Mouse (Mus musculus): Measurements from ENCODE around the gene Hoxb6. TPM values are rescaled to one million over a fixed set of nuclear protein-coding genes. Genes with fewer than 3 reads are reported as not detected.

Hoxb6 gene
- total and polyA plus RNA-seq, 3 experiments = 0.53 to 1.1 TPM; not detected in 1

- H3K36me3 ChIP-seq (replicated peaks in 1 of 2; ENCODE audit: control insufficient read depth in 1 of 2, insufficient read depth in 1 of 2, low read length in 1 of 2) = peaks cover 0 to 2% of the 10 kb centered on the region in 2 experiments
- H3K27me3 ChIP-seq (replicated peaks) = peaks cover 10% of the 10 kb centered on the region
Measured at GRCm38 (mm10) chr11:96336597-96336996, 44.3 kb downstream of the Hoxb6 start.

GRCm38 (mm10) chr11:96337026-96337425 lies 44.8 kb downstream of the Hoxb6 start:
- no peak for DNase-seq (ENCODE audit: extremely low read depth)
- H3K4me1 ChIP-seq (ENCODE audit: control insufficient read depth in 1 of 2, insufficient read depth in 2 of 2) = no peaks in the 10 kb centered on the region
- H3K9me3 ChIP-seq (replicated peaks; ENCODE audit: low read length) = no peaks in the 10 kb centered on the region
- dilution Hi-C loops (cut with MboI; ENCODE audit: extremely low pct_ligation_motif_present, extremely low pct_unique_long_range_greater_than_20kb, low sequenced_read_pairs) = no loop called here
- no peak overlapping the region for H3K9ac ChIP-seq (ENCODE audit: insufficient read depth, low read depth)
- no peak overlapping the region for H3K4me3 ChIP-seq (replicated peaks in 1 of 3; ENCODE audit: low read depth in 2 of 3, low read length in 2 of 3, poor library complexity in 1 of 3)
- no peaks in the 10 kb centered on the region for H3K79me2 ChIP-seq (replicated peaks; ENCODE audit: control insufficient read depth, extremely low read depth, insufficient read depth, poor library complexity, severe bottlenecking)
- in situ Hi-C loops (cut with MboI; ENCODE audit: low pct_ligation_motif_present, low pct_unique_long_range_greater_than_20kb, low sequenced_read_pairs) = loop anchor here (5.0 kb wide), 1 partner anchor 35 kb away; no protein-coding TSS in a partner anchor
- no peak overlapping the region for H3K27ac ChIP-seq (ENCODE audit: insufficient read depth, low read depth)
- TF ChIP-seq NELFE (IDR thresholded peaks at IDR 0.05; ENCODE audit: low read depth, low read length) = no peak
- no peak for TF ChIP-seq MXI1 (IDR thresholded peaks at IDR 0.05; ENCODE audit: low read depth, low read length)
- no peak for TF ChIP-seq MAZ (IDR thresholded peaks at IDR 0.05; ENCODE audit: low read depth, low read length)
- TF ChIP-seq ZKSCAN1 (IDR thresholded peaks at IDR 0.05; ENCODE audit: borderline replicate concordance, low read depth, low read length) = no peak
- no peak for TF ChIP-seq HCFC1 (IDR thresholded peaks at IDR 0.05; ENCODE audit: low read depth, low read length)
- TF ChIP-seq TBP (conservative IDR thresholded peaks at IDR 0.05; ENCODE audit: low read depth, low read length) = no peak
- no peak for TF ChIP-seq ZNF384 (IDR thresholded peaks at IDR 0.05; ENCODE audit: low read depth, low read length)
- no peak for TF ChIP-seq CHD1 (IDR thresholded peaks at IDR 0.05; ENCODE audit: low read depth, low read length)
- TF ChIP-seq MEF2A (IDR thresholded peaks at IDR 0.05; ENCODE audit: borderline replicate concordance, low read depth, low read length) = no peak
- no peak for TF ChIP-seq IRF4 (IDR thresholded peaks at IDR 0.05; ENCODE audit: low read depth, low read length)
- TF ChIP-seq TCF12 (IDR thresholded peaks at IDR 0.05; ENCODE audit: low read depth, low read length) = no peak
- no peak for TF ChIP-seq USF1 (IDR thresholded peaks at IDR 0.05; ENCODE audit: low read depth, low read length)
- no peak for TF ChIP-seq UBTF (IDR thresholded peaks at IDR 0.05; ENCODE audit: low read depth, low read length)
- TF ChIP-seq E2F4 (IDR thresholded peaks at IDR 0.05; ENCODE audit: insufficient replicate concordance, low read depth, low read length) = no peak
- TF ChIP-seq ELF1 (IDR thresholded peaks at IDR 0.05; ENCODE audit: low read depth, low read length) = no peak
- peaks cover 0 to 2% of the 10 kb centered on the region in 2 experiments for H3K36me3 ChIP-seq (replicated peaks in 1 of 2; ENCODE audit: control insufficient read depth in 1 of 2, insufficient read depth in 1 of 2, low read length in 1 of 2)
- H3K4me2 ChIP-seq (ENCODE audit: insufficient read depth, low read depth, poor library complexity, severe bottlenecking) = no peak overlapping the region
- H3K27me3 ChIP-seq (replicated peaks) = peaks cover 10% of the 10 kb centered on the region

More at GRCm38 (mm10) chr11:96336597-96336996, 44.3 kb downstream of the Hoxb6 start:
- no peak overlapping the region for H3K27ac ChIP-seq (ENCODE audit: insufficient read depth, low read depth)
- in situ Hi-C loops (cut with MboI; ENCODE audit: low pct_ligation_motif_present, low pct_unique_long_range_greater_than_20kb, low sequenced_read_pairs) = loop anchor here (5.0 kb wide), 1 partner anchor 36 kb away; no protein-coding TSS in a partner anchor
- H3K9ac ChIP-seq (ENCODE audit: insufficient read depth, low read depth) = no peak overlapping the region
- H3K9me3 ChIP-seq (replicated peaks; ENCODE audit: low read length) = no peaks in the 10 kb centered on the region
- dilution Hi-C loops (cut with MboI; ENCODE audit: extremely low pct_ligation_motif_present, extremely low pct_unique_long_range_greater_than_20kb, low sequenced_read_pairs) = no loop called here
- no peak overlapping the region for H3K4me2 ChIP-seq (ENCODE audit: insufficient read depth, low read depth, poor library complexity, severe bottlenecking)
- TF ChIP-seq SMC3 (IDR thresholded peaks at IDR 0.05; ENCODE audit: low read depth, low read length) = no peak
- no peak for TF ChIP-seq CHD2 (IDR thresholded peaks at IDR 0.05; ENCODE audit: low read length)
- no peak for TF ChIP-seq ETS1 (conservative IDR thresholded peaks at IDR 0.05; ENCODE audit: low read depth, low read length)
- no peak for TF ChIP-seq ZKSCAN1 (IDR thresholded peaks at IDR 0.05; ENCODE audit: borderline replicate concordance, low read depth, low read length)
- TF ChIP-seq MXI1 (IDR thresholded peaks at IDR 0.05; ENCODE audit: low read depth, low read length) = no peak
- no peak for TF ChIP-seq EP300 (IDR thresholded peaks at IDR 0.05; ENCODE audit: low read length)
- TF ChIP-seq UBTF (IDR thresholded peaks at IDR 0.05; ENCODE audit: low read depth, low read length) = no peak
- TF ChIP-seq CTCF (conservative IDR thresholded peaks at IDR 0.05 in 1 of 2, IDR thresholded peaks at IDR 0.05 in 1 of 2; ENCODE audit: low read depth in 2 of 2, low read length in 2 of 2) = no peak
- TF ChIP-seq JUND (conservative IDR thresholded peaks at IDR 0.05; ENCODE audit: low read depth, low read length) = no peak
- DNase-seq (ENCODE audit: extremely low read depth) = no peak
- no peaks in the 10 kb centered on the region for H3K4me1 ChIP-seq (ENCODE audit: control insufficient read depth in 1 of 2, insufficient read depth in 2 of 2)
- H3K79me2 ChIP-seq (replicated peaks; ENCODE audit: control insufficient read depth, extremely low read depth, insufficient read depth, poor library complexity, severe bottlenecking) = no peaks in the 10 kb centered on the region
- no peak overlapping the region for H3K4me3 ChIP-seq (replicated peaks in 1 of 3; ENCODE audit: low read depth in 2 of 3, low read length in 2 of 3, poor library complexity in 1 of 3)
